Mouse (Mus musculus) megakaryocyte progenitor cell, adult 5-6 weeks (primary cell): ENCODE measurements around the gene Gtf2f1. TPM values are rescaled to one million over a fixed set of nuclear protein-coding genes. Genes with fewer than 3 reads are reported as not detected.

Experiments
- ATAC-seq: replicated peaks from 2 replicates; pipeline ENCODE4 v1.8.0; 2016; ENCODE audit warnings: mild to moderate bottlenecking, moderate TSS enrichment, inconsistent platforms; ENCODE audit not compliant: poor library complexity
- total RNA-seq, 2 experiments: library from RNA; stranded (forward) in 1 of 2; stranded (reverse) in 1 of 2; fragments of 157-497, 149-512 nt in 1 of 2; fragments of 200-1000 nt in 1 of 2; gene quantifications; 2 replicates each; pipeline versions ENCODE4 v1.2.3 to v1.2.4; 2015 to 2017

The Gtf2f1 gene
- total RNA-seq, 2 experiments from 2014 or later: 61.1 to 120 TPM

DNA sequence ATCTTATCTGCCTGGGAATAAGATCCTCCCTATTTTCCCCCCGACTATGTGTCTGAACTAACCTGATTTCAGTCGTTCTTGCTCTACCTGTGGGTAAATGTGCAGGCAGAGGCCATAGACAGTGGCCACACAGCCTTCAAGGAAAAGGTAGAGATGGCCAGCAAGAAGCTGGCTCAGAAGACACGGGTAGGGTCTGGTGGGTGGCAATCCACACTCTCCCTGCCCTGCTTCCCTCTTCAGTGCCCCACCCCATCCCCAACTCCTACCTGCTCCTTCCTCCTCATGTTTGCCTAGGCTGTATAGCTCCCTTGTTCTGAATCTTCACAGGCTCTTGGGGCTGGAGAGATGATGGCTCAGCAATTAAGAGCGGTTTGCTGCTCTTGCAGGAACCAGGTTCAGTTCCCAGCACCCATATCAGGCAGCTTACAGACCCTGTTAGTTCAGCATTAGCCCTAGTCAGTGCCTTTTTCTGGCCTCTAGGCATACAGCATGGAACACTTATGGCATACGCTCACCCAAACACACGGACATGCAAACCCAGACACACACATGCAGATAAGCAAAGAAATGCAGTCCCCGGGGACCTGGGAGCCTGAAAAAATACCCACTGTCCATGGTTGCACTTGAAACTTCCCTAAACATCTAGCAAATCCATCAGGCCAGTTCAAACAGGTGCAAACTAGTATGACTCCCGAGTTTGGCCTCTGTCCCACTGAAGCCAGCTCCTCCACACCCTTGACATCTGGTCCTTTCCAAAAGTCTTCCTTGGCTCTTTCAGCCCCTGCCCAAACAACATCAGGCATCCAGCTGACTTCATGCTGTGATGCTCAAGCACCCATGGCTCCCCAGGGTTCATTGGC, 34.3 kb downstream of the Gtf2f1 start:
- no peak for ATAC-seq

DNA sequence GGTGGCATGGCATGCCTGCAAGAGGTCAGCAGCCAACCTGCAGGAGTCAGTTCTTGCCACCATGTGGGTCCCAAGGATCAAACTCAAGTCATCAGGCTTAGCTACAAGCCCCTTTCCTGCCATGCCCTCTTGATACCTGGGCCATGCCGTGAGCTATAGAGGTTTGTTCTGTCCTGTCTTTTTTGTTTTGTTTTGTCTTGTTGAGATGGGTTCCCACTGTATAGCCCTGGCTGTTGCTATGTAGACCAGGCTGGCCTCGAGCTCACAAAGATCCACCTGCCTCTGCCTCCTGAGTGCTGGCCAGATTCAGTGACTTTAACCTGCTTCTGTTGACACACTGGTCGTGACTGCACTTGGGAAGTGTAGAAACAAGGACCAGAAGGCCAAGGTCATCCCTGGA, 35.7 kb downstream of the Gtf2f1 start:
- no peak for ATAC-seq

DNA sequence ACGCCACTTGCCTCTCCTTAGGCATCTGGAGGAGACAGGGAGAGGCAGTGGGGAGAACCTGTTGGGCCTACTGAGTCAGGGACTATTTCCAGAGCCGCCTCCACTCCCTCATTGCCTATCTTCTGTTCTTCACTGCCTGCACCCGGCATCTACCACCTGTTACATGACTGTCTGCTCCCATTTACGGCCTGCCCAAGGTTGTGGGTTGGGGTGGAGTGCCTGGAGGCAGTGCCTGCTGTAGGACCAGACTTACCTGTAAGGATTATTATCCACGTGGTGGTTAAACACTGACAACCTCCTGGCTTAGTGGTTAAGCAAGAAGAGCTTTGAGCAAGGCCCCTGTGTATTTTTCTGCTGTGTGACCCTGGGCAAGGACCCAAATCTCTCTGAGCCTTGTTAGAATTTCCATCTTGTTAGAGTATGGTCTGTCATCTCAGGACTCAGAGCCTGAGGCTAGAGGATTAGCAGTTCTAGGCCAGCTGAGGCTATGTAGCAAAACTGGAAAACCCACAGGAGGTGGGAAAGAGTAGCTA, 36.3 kb downstream of the Gtf2f1 start:
- no peak for ATAC-seq

DNA sequence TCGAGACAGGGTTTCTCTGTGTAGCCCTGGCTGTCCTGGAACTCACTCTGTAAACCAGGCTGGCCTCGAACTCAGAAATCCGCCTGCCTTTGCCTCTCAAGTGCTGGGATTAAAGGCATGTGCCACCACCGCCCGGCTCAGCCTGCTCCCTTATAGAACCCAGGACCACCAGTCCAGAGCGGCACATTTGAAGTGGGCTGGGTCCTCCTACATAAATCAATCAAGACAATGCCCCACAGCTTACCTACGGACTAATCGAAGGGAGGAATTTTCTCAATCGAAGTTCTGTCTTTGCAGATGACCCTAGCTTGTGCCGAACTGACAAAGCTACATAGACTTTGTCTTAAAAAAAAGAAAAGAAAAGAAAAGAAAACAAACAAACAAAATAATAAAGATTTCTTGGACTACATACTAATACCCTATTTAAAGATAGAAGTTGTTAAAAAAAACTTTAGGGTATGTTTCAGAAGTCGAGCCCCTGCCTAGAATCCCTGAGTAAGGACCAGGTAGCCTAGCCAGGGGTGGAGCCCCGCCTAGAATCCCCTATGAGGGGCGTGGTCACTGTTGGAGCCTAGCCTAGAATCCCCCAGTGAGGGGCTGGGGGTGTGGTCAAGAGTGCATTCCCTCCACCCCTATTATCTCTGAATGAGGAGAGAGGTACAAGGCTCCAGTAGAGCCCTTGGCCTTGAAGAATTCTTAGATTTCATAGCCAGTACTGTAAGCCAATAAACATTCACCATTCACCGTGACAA, 37.0 kb downstream of the Gtf2f1 start:
- no peak for ATAC-seq

DNA sequence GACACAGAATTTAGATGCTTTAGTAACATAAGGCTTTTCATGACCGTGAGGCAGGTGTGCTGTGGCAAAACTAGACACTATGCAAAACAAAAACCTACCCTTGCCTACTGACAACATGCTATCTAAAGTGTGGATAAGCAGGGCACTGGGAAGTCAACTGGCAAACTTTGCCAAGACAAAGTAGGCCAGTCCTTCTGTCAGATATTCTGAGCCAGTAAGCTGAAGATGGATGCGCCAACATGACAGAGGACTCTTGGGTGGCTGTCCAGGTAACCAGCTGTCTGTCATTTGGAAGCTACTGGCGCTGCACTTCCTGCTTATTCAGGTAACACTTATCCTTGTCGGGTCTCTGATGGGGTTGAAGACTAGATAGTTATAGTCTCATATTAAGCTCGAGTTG, 41.0 kb downstream of the Gtf2f1 start:
- no peak for ATAC-seq

DNA sequence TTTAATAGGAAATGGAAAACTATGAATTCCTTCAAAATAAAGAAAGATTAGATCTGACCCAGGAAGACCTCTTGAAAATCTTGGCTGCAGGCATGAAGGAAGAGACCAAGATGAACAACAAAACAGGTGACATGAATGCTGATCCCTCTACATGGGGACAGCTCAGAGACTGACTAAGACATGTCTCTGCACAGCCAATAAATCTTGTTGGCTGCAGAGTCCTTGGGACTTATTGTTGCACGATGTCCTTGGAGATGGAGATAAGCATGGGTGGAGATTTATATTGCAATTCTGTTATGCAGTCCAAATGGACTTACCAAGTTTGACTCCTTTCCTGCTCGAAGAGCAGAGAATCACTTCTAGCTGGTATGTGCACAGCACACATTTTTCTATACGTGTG, 41.8 kb downstream of the Gtf2f1 start:
- ATAC-seq: no peak

- ATAC-seq: no peak
Observed at GRCm38 (mm10) chr17:56963646-56964045, 47.4 kb downstream of the Gtf2f1 start.

DNA sequence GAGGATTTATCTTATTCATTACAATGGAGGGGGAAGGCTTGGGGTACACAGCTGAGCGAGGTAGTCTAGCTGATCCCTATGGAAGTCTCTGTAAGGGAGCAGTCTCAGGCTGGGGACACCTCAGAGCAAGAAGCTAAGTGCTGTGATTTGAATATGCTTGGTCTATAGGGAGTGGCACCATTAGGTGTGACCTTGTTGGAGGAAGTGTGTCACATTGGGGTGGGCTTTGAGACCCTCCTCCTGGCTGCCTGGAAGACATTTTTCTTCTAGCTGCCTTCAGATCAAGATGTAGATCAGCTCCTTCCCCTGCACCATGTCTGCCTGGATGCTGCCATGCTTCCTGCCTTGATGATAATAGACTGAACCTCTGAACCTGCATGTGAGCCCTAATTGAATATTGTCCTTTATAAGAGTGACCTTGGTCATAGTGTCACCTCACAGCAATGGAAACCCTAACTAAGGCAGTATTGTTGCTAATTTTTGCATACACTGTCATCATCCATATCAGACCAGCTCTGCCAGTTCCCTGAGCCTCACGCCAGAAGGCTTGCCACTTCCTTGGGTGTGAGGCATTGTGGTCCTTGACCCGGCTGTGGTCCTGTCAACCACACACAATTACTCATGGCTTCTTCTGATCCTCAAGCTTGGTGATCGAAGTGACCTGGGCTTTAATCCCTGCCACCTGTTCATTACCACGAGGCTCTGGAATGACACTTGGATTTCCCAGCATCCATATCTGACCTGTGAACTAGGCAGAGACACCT, 48.3 kb downstream of the Gtf2f1 start:
- ATAC-seq: no peak

- no peak for ATAC-seq
Observed at GRCm38 (mm10) chr17:56961880-56962279, 49.2 kb downstream of the Gtf2f1 start.

GRCm38 (mm10) chr17:56958667-56959066, 52.4 kb downstream of the Gtf2f1 start:
- ATAC-seq: no peak

DNA sequence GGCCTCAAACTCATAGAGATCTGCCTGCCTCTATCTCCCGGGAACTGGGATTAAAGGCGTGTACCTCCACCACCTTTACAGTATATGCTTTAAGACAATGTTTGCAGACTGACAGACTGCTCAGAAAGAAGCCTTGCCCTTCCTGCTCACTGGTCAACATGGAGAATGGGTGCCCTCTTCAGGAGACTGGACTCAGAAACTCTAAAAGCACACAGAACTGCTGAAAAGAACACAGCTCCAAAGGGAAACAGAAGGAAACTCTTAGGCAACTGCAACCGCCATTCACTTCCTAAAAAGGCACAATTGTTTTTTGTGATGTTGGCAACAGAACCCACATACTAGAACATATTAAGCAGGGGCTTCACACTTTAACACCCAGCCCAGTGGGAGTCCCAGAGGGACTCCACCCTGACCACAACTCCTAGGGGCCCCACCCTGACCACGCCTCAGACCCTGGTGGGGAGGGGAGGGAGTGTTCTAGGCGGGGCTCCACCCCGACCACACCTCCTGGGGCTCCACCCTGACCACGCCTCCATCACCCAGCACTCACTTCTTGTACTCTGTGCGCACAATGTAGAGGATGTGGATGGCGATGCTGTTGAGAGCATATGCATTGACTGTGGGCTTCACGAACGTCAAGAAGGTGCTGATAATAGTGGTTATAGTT, 53.2 kb downstream of the Gtf2f1 start:
- peak; percentile 98 for ATAC-seq

DNA sequence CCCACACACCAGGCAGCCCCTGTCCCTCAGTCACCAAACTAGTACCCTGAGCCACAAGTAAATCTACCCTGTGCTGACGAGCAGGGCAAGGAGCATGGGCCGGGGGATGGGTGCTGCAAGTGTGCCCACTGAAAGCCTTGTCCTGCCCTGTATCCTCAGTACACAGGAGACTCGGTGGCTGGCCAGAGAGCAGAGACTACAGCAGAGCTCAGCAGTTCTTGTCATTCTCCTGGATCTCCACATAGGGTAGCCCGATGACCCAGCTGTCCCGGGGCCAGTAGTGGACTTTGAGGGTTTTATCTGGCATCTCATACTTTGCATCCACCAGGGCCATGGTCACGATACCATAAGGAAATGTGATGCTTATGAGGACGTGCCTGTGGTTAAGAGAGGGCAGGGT, 56.2 kb downstream of the Gtf2f1 start:
- no peak for ATAC-seq

Other genes starting within 250 kb of the Gtf2f1 start
- gene Dus3l, start 246.5 kb downstream of the Gtf2f1 start, total RNA-seq (2015): 11.2 and 11.7 TPM in 2 replicates
- gene Dus3l, start 246.5 kb downstream of the Gtf2f1 start, total RNA-seq (2017): 19.2 and 20.4 TPM in 2 replicates
- 2.0 and 3.2 TPM in 2 replicates for gene Prr22, start 241.0 kb downstream of the Gtf2f1 start, total RNA-seq (2015)
- gene Prr22, start 241.0 kb downstream of the Gtf2f1 start, total RNA-seq (2017): 0.92 and 1.6 TPM in 2 replicates
- 6.4 and 8.8 TPM in 2 replicates for gene Rfx2, start 180.3 kb downstream of the Gtf2f1 start, total RNA-seq (2015)
- gene Rfx2, start 180.3 kb downstream of the Gtf2f1 start, total RNA-seq (2017): 4.8 and 5.0 TPM in 2 replicates
- not detected in 2 replicates for gene Acsbg2, start 136.8 kb downstream of the Gtf2f1 start, total RNA-seq (2015)
- not detected in 2 replicates for gene Acsbg2, start 136.8 kb downstream of the Gtf2f1 start, total RNA-seq (2017)
- 0.07 TPM in 1 of 2 replicates, not detected in the other for gene 1700061G19Rik, start 135.8 kb downstream of the Gtf2f1 start, total RNA-seq (2015)
- not detected in 2 replicates for gene 1700061G19Rik, start 135.8 kb downstream of the Gtf2f1 start, total RNA-seq (2017)
- gene Mllt1, start 75.9 kb downstream of the Gtf2f1 start, total RNA-seq (2015): 15.5 and 18.2 TPM in 2 replicates
- gene Mllt1, start 75.9 kb downstream of the Gtf2f1 start, total RNA-seq (2017): 18.2 and 20.7 TPM in 2 replicates
- not detected in 2 replicates for gene Acer1, start 29.2 kb downstream of the Gtf2f1 start, total RNA-seq (2015)
- gene Acer1, start 29.2 kb downstream of the Gtf2f1 start, total RNA-seq (2017): not detected in 2 replicates
- gene Clpp, start 21.0 kb downstream of the Gtf2f1 start, total RNA-seq (2015): 61.2 and 75.2 TPM in 2 replicates
- 80.5 and 84.9 TPM in 2 replicates for gene Clpp, start 21.0 kb downstream of the Gtf2f1 start, total RNA-seq (2017)
- gene Alkbh7, start 13.9 kb downstream of the Gtf2f1 start, total RNA-seq (2015): 15.1 and 16.6 TPM in 2 replicates
- 15.0 and 19.8 TPM in 2 replicates for gene Alkbh7, start 13.9 kb downstream of the Gtf2f1 start, total RNA-seq (2017)
- not detected in 2 replicates for gene Pspn, start 11.3 kb downstream of the Gtf2f1 start, total RNA-seq (2015)
- not detected in 2 replicates for gene Pspn, start 11.3 kb downstream of the Gtf2f1 start, total RNA-seq (2017)
- gene Gm17949, start 181 bp upstream of the Gtf2f1 start, total RNA-seq (2015): not detected in 2 replicates
- gene Gm17949, start 181 bp upstream of the Gtf2f1 start, total RNA-seq (2017): not detected in 2 replicates
- gene Khsrp, start 20.2 kb upstream of the Gtf2f1 start, total RNA-seq (2015): 99.5 and 107 TPM in 2 replicates
- 68.5 and 89.2 TPM in 2 replicates for gene Khsrp, start 20.2 kb upstream of the Gtf2f1 start, total RNA-seq (2017)
- not detected in 2 replicates for gene Slc25a41, start 30.4 kb upstream of the Gtf2f1 start, total RNA-seq (2015)
- not detected in 2 replicates for gene Slc25a41, start 30.4 kb upstream of the Gtf2f1 start, total RNA-seq (2017)
- not detected in 2 replicates for gene Crb3, start 47.8 kb upstream of the Gtf2f1 start, total RNA-seq (2015)
- gene Crb3, start 47.8 kb upstream of the Gtf2f1 start, total RNA-seq (2017): not detected in 2 replicates
- gene Slc25a23, start 48.6 kb upstream of the Gtf2f1 start, total RNA-seq (2015): 10.9 and 13.4 TPM in 2 replicates
- 1.6 and 2.0 TPM in 2 replicates for gene Slc25a23, start 48.6 kb upstream of the Gtf2f1 start, total RNA-seq (2017)
- gene Dennd1c, start 67.2 kb upstream of the Gtf2f1 start, total RNA-seq (2015): 7.6 and 11.5 TPM in 2 replicates
- gene Dennd1c, start 67.2 kb upstream of the Gtf2f1 start, total RNA-seq (2017): 3.5 and 8.8 TPM in 2 replicates
- gene Tubb4a, start 76.5 kb upstream of the Gtf2f1 start, total RNA-seq (2015): not detected in 2 replicates
- gene Tubb4a, start 76.5 kb upstream of the Gtf2f1 start, total RNA-seq (2017): 0.12 TPM in 1 of 2 replicates, not detected in the other
- 1.2 and 2.2 TPM in 2 replicates for gene Tnfsf9, start 94.0 kb upstream of the Gtf2f1 start, total RNA-seq (2015)
- gene Tnfsf9, start 94.0 kb upstream of the Gtf2f1 start, total RNA-seq (2017): 0.27 and 0.29 TPM in 2 replicates
- not detected in 2 replicates for gene Cd70, start 138.5 kb upstream of the Gtf2f1 start, total RNA-seq (2015)
- gene Cd70, start 138.5 kb upstream of the Gtf2f1 start, total RNA-seq (2017): not detected in 2 replicates
- gene Tnfsf14, start 182.9 kb upstream of the Gtf2f1 start, total RNA-seq (2015): 2.1 and 3.5 TPM in 2 replicates
- 6.2 and 6.8 TPM in 2 replicates for gene Tnfsf14, start 182.9 kb upstream of the Gtf2f1 start, total RNA-seq (2017)
- gene C3, start 216.8 kb upstream of the Gtf2f1 start, total RNA-seq (2015): 164 and 202 TPM in 2 replicates
- gene C3, start 216.8 kb upstream of the Gtf2f1 start, total RNA-seq (2017): 211 and 263 TPM in 2 replicates
- gene Gpr108, start 237.2 kb upstream of the Gtf2f1 start, total RNA-seq (2015): 21.5 and 22.6 TPM in 2 replicates
- 22.5 and 24.4 TPM in 2 replicates for gene Gpr108, start 237.2 kb upstream of the Gtf2f1 start, total RNA-seq (2017)
- gene Trip10, start 238.2 kb upstream of the Gtf2f1 start, total RNA-seq (2015): 3.5 and 3.6 TPM in 2 replicates
- gene Trip10, start 238.2 kb upstream of the Gtf2f1 start, total RNA-seq (2017): 7.9 and 8.5 TPM in 2 replicates